Mouse (Mus musculus): ENCODE data around the gene Rnf150.

Rnf150 gene

GRCm38 (mm10) chr8:82945867-82946266 is 82.7 kb downstream of the Rnf150 start:
- DNase-seq = no peak

GRCm38 (mm10) chr8:82946658-82947057 is 83.5 kb downstream of the Rnf150 start:
- no peak for DNase-seq

GRCm38 (mm10) chr8:82955162-82955754 is 92.1 kb downstream of the Rnf150 start:
- DNase-seq = no peak

- no peak for DNase-seq
Measured at GRCm38 (mm10) chr8:82959491-82959890, 96.3 kb downstream of the Rnf150 start.

- no peak for DNase-seq
Measured at GRCm38 (mm10) chr8:82959980-82960610, 96.9 kb downstream of the Rnf150 start.

- no peak for DNase-seq
Measured at GRCm38 (mm10) chr8:82964537-82964936, 101.4 kb downstream of the Rnf150 start.

- DNase-seq = peak; percentile 16 to 24
Measured at GRCm38 (mm10) chr8:82967879-82968678, 104.9 kb downstream of the Rnf150 start.

GRCm38 (mm10) chr8:82969967-82970366 is 106.8 kb downstream of the Rnf150 start:
- DNase-seq = no peak

- peak; percentile 8 to 28 for DNase-seq
Measured at GRCm38 (mm10) chr8:82972812-82973211, 109.7 kb downstream of the Rnf150 start.

- DNase-seq = peak; percentile 58 to 72
Measured at GRCm38 (mm10) chr8:82973331-82973730, 110.2 kb downstream of the Rnf150 start.

GRCm38 (mm10) chr8:82981244-82981855 is 118.2 kb downstream of the Rnf150 start:
- DNase-seq = no peak

- DNase-seq = no peak
Measured at GRCm38 (mm10) chr8:82982873-82983272, 119.7 kb downstream of the Rnf150 start.

- DNase-seq = no peak
Measured at GRCm38 (mm10) chr8:82983301-82983700, 120.1 kb downstream of the Rnf150 start.

GRCm38 (mm10) chr8:82992093-82992492 is 128.9 kb downstream of the Rnf150 start:
- no peak for DNase-seq

GRCm38 (mm10) chr8:82995727-82996438 is 132.7 kb downstream of the Rnf150 start:
- no peak for DNase-seq

- DNase-seq = no peak
Measured at GRCm38 (mm10) chr8:82996843-82997242, 133.7 kb downstream of the Rnf150 start.

- DNase-seq = no peak
Measured at GRCm38 (mm10) chr8:82998778-82999177, 135.6 kb downstream of the Rnf150 start.

GRCm38 (mm10) chr8:83003187-83003586 is 140.0 kb downstream of the Rnf150 start:
- no peak for DNase-seq

- no peak for DNase-seq
Measured at GRCm38 (mm10) chr8:83009481-83009880, 146.3 kb downstream of the Rnf150 start.

- no peak for DNase-seq
Measured at GRCm38 (mm10) chr8:83011286-83011685, 148.1 kb downstream of the Rnf150 start.

- no peak for DNase-seq
Measured at GRCm38 (mm10) chr8:83011758-83012157, 148.6 kb downstream of the Rnf150 start.

- no peak for DNase-seq
Measured at GRCm38 (mm10) chr8:83028211-83028610, 165.1 kb downstream of the Rnf150 start.

- no peak for DNase-seq
Measured at GRCm38 (mm10) chr8:83032800-83033199, 169.6 kb downstream of the Rnf150 start.

All from kidney, postnatal 4 days (tissue).